Mouse (Mus musculus) megakaryocyte, embryonic 14.5 days (primary cell): Measurements from ENCODE around the gene Aym1.
"Not testable (repeated sequence)": the region's sequence is repeated elsewhere in the genome, so short reads cannot be mapped to it uniquely, and the experiment has no call there.

ENCODE experiments used
- FLI1 ChIP-seq: IDR thresholded peaks from 2 replicates; pipeline ENCODE4 v1.6.1; 2012; ENCODE audit warnings: low read length, inconsistent platforms, mixed read lengths
- GATA1 ChIP-seq: IDR thresholded peaks from 3 replicates; pipeline ENCODE4 v1.6.1; 2012; ENCODE audit warnings: mixed read lengths, low read length, inconsistent platforms, borderline replicate concordance

GRCm38 (mm10) chr5:113367726-113368125 is 10.6 kb downstream of the Aym1 start:
- TF ChIP-seq GATA1, FLI1: not testable (repeated sequence)
